Mouse (Mus musculus) heart, embryonic 13.5 days (tissue): ENCODE measurements at regions not wholly inside any gene's neighbourhood (a gene's known extent, or its start where the extent isn't known, plus 50 kb on each side); places are given as distances from the start of the nearest gene placed in this dataset.
"Not testable (repeated sequence)": the region's sequence is repeated elsewhere in the genome, so short reads cannot be mapped to it uniquely, and the experiment has no call there.

ENCODE experiments used
- ATAC-seq: fragments of 200-750 bp; cut with Nextera tagmentation; 2 replicates; pipeline ENCODE4 v1.8.0; 2017; ENCODE audit warnings: moderate TSS enrichment; ENCODE audit not compliant: insufficient number of reproducible peaks, low FRiP score, low TSS enrichment; ENCODE audit errors: extremely low read depth
- H3K27ac ChIP-seq: fragments of 300-500 bp; sonication (generic); replicated peaks from 2 replicates; pipeline ENCODE4 v1.5.1; 2015; ENCODE audit warnings: moderate library complexity, mild to moderate bottlenecking, inconsistent platforms
- H3K27me3 ChIP-seq: fragments of 300-500 bp; sonication (generic); replicated peaks from 2 replicates; pipeline ENCODE4 v1.6.1; 2015; ENCODE audit warnings: mild to moderate bottlenecking, inconsistent platforms
- H3K36me3 ChIP-seq: fragments of 300-500 bp; sonication (generic); 2 replicates; pipeline ENCODE4 v1.6.1; 2015; ENCODE audit warnings: mild to moderate bottlenecking, inconsistent platforms
- H3K4me1 ChIP-seq: fragments of 300-500 bp; sonication (generic); 2 replicates; pipeline ENCODE4 v1.6.1; 2015; ENCODE audit warnings: inconsistent platforms
- H3K4me2 ChIP-seq: fragments of 300-500 bp; sonication (generic); 2 replicates; pipeline ENCODE4 v1.6.1; 2015; ENCODE audit warnings: inconsistent platforms, mild to moderate bottlenecking, moderate library complexity
- H3K4me3 ChIP-seq: fragments of 300-500 bp; sonication (generic); 2 replicates; pipeline ENCODE4 v1.5.1; 2015; ENCODE audit warnings: moderate library complexity, mild to moderate bottlenecking, inconsistent platforms
- H3K9ac ChIP-seq: fragments of 300-500 bp; sonication (generic); 2 replicates; pipeline ENCODE4 v1.6.1; 2015; ENCODE audit warnings: inconsistent platforms, mild to moderate bottlenecking, moderate library complexity
- H3K9me3 ChIP-seq: fragments of 300-500 bp; sonication (generic); 2 replicates; pipeline ENCODE4 v1.6.1; 2016; ENCODE audit warnings: inconsistent platforms
- WGBS: fragments of 180-500 bp; shearing (Covaris S2); methylation state at CpG from one replicate; pipeline ENCODE4 v1.1.7; 2015; ENCODE audit warnings: mixed read lengths; 5-methylcytosine and 5-hydroxymethylcytosine counted together

DNA sequence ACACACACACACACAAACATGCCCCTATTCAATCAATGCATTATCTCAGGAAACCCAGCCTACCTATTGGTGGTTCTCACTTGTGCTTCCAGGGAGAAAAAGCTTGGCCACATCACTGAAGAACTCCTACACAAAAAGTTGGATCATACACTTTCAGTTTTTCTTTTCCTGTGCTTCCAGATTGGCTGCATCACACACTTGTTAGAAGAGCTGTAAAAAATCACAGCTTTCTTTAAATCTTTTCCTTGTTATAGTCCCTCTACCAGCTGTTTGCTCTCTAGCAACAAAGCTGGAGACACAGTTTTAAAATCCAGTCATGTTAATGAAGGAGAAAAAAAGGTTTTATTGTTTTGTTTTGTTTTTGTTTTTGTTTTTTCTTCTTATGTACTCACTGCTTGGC is 356.7 kb downstream of the Rprm start:
- Histone ChIP-seq H3K27me3 (no peaks in the 10 kb centered on the region), H3K27ac (no peak overlapping the region)
- ATAC-seq: no peak

DNA sequence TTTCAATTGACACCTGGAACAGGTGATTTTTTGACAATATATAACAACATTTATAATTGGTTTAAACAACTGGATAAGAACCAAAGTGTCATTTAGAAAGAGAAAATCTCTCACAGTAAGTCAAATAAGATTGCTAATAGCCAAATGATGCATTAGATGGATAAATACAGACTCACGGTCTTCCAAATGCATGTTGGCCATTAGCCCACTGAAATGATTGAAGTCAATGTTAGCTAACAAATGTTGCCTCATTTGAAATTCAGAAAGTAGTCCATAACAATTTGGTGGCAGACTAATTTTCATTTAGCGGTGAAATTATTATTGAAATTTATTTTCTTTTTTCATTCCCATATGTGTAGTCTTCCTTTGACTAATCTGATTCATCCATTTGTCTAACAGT is 354.9 kb downstream of the Rprm start:
- no peaks in the 10 kb centered on the region for H3K27me3 ChIP-seq
- no peaks in the 10 kb centered on the region for H3K4me1 ChIP-seq
- no peak overlapping the region for H3K4me3 ChIP-seq
- no peak overlapping the region for H3K4me2 ChIP-seq
- no peaks in the 10 kb centered on the region for H3K9me3 ChIP-seq
- ATAC-seq: no peak
- no peak overlapping the region for H3K27ac ChIP-seq
- 80% methylated on average over 2 of the region's 2 CpGs for WGBS
- H3K9ac ChIP-seq: no peak overlapping the region
- no peaks in the 10 kb centered on the region for H3K36me3 ChIP-seq

More for the DNA sequence above, 356.7 kb downstream of the Rprm start:
- H3K4me3 ChIP-seq: no peak overlapping the region
- H3K4me2 ChIP-seq: no peak overlapping the region
- no peaks in the 10 kb centered on the region for H3K36me3 ChIP-seq
- no peaks in the 10 kb centered on the region for H3K9me3 ChIP-seq
- no peak overlapping the region for H3K9ac ChIP-seq
- no peaks in the 10 kb centered on the region for H3K4me1 ChIP-seq

DNA sequence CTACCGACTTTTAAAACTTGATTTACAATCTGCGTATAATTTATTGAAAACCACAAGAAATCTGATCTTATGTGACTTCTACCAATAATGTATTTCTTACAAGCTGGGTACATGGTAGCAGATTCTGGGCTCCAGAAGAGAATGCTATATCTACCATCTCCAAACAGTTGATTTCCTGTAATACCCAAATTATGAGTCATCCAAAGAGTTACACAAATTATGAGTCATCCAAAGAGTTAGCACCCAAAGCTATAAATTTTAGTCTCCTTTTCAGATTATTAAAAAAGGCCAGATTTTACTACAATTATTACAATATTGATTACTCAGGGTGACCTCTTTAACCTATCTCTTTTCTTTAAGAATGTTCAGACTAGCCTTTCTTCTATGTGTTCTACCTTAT is 321.9 kb downstream of the Rprm start:
- 78% methylated on average over 2 of the region's 2 CpGs for WGBS
- Histone ChIP-seq H3K36me3 (no peaks in the 10 kb centered on the region), H3K27me3 (no peaks in the 10 kb centered on the region), H3K9ac (no peak overlapping the region), H3K9me3 (no peaks in the 10 kb centered on the region), H3K4me3 (no peak overlapping the region), H3K27ac (no peak overlapping the region), H3K4me2 (no peak overlapping the region), H3K4me1 (no peaks in the 10 kb centered on the region)
- no peak for ATAC-seq

DNA sequence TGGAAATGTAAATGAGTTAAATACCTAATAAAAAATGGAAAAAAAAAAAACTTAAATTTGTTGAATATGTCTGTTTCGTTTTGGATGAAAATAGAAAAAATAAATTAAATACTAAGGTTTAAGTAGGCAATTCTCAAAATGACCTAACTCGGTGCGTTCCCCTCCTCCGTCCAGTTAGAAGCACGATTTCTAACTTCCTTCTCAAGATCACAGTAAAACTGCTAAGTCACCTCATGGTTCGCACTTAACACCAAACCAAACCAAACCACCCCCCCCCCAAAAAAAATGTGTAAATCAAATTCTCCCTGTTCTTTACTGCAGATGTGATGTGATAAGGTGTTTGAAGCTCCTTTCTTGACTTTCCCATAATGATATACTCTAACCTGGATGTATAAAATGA is 303.3 kb downstream of the Rprm start:
- not testable (repeated sequence) for H3K36me3 ChIP-seq, H3K27ac ChIP-seq, H3K9ac ChIP-seq, H3K4me2 ChIP-seq, H3K4me1 ChIP-seq, H3K27me3 ChIP-seq, H3K9me3 ChIP-seq, H3K4me3 ChIP-seq, ATAC-seq
- WGBS: 95% methylated on average over 3 of the region's 6 CpGs

DNA sequence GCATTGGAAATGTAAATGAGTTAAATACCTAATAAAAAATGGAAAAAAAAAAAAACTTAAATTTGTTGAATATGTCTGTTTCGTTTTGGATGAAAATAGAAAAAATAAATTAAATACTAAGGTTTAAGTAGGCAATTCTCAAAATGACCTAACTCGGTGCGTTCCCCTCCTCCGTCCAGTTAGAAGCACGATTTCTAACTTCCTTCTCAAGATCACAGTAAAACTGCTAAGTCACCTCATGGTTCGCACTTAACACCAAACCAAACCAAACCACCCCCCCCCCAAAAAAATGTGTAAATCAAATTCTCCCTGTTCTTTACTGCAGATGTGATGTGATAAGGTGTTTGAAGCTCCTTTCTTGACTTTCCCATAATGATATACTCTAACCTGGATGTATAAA is 296.8 kb downstream of the Rprm start:
- WGBS: 83% methylated on average over 3 of the region's 6 CpGs
- not testable (repeated sequence) for H3K27me3 ChIP-seq, H3K36me3 ChIP-seq, H3K9ac ChIP-seq, ATAC-seq, H3K4me2 ChIP-seq, H3K9me3 ChIP-seq, H3K4me3 ChIP-seq, H3K4me1 ChIP-seq, H3K27ac ChIP-seq

DNA sequence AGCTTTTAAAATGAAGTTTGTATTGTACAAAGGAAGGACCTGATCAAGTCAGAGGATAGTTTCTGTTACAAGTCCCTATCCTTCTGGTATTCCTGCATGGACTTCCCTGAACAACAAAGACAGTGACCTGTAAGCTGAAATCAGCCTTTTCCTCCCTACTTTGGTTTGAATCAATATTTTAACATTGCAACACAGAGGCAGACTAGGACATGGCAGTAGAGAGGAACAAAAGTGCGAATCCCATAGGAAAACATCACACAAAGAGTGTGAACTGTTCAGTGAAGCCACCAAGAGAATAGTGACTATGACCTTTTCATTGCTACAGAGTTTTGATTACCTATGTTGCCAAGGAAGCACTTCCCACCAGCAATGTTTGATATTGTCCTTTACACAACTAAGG is 288.7 kb downstream of the Rprm start:
- no peaks in the 10 kb centered on the region for H3K36me3 ChIP-seq
- H3K4me1 ChIP-seq: no peaks in the 10 kb centered on the region
- no peak overlapping the region for H3K27ac ChIP-seq
- no peaks in the 10 kb centered on the region for H3K9me3 ChIP-seq
- no peak overlapping the region for H3K4me2 ChIP-seq
- H3K27me3 ChIP-seq: no peaks in the 10 kb centered on the region
- ATAC-seq: no peak
- 55% methylated on average over 1 of the region's 1 CpGs for WGBS
- H3K9ac ChIP-seq: no peak overlapping the region
- H3K4me3 ChIP-seq: no peak overlapping the region

DNA sequence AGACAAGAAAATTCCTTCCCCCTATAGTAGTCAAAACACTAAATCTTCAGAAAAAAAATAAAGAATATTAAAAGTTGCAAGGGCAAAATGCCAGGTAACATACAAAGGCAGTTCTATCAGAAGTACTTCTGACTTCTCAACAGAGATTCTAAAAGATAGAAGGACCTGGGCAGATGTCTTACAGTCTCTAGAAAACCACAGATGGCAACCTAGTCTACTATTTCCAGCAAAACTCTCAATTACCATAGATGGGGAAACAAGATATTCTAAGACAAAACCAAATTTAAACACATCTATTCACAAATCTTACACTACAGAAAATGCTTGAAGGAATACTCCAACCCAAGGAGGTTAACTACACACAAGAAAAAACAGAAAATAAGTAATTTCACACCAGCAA is 281.7 kb downstream of the Rprm start:
- no peaks in the 10 kb centered on the region for H3K9me3 ChIP-seq
- ATAC-seq: no peak
- H3K27ac ChIP-seq: no peak overlapping the region
- H3K9ac ChIP-seq: no peak overlapping the region
- no peaks in the 10 kb centered on the region for H3K36me3 ChIP-seq
- H3K4me2 ChIP-seq: no peak overlapping the region
- H3K4me3 ChIP-seq: no peak overlapping the region
- no peaks in the 10 kb centered on the region for H3K4me1 ChIP-seq
- H3K27me3 ChIP-seq: no peaks in the 10 kb centered on the region

DNA sequence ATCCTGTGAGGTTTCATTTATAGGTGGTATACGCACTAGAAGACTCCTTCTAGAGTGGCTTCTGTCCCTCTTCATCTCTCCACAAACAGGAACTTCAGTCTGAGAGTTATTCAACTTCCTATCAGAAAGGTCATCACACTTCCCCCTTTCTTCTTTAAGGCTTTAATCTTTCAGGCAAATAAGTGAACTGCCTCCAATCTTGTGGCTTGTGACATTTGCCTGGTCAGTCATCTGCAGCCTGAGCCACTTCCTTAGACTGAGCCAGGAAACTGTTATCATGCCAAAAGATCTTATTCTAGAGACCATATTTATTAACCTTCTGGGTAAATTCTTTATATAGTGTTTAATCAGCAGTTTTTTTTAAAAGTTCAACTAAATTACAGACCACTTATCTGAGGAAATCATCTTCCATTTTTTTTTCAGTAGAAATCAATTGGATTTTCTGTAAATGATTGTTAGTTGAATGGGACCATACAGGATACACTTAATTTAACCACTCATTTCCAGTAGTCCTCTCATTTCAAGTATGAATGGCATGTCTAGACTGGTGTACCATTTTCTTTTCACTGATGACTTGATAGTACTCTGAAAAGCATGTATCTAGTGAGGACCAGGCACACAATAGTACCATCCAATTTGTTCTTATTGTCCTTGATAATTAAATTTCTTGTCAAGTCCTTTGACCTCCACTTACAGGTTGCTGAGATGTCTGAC is 234.4 kb downstream of the Rprm start:
- H3K27ac ChIP-seq: no peak overlapping the region
- WGBS: 74% methylated on average over 1 of the region's 1 CpGs
- no peak for ATAC-seq
- H3K4me3 ChIP-seq: no peak overlapping the region
- H3K9me3 ChIP-seq: no peaks in the 10 kb centered on the region
- H3K4me1 ChIP-seq: no peaks in the 10 kb centered on the region
- no peak overlapping the region for H3K4me2 ChIP-seq
- H3K9ac ChIP-seq: no peak overlapping the region
- no peaks in the 10 kb centered on the region for H3K36me3 ChIP-seq
- H3K27me3 ChIP-seq: no peaks in the 10 kb centered on the region
